Mouse (Mus musculus) midbrain, embryonic 13.5 days (tissue): ENCODE measurements around the gene Spock2. TPM values are rescaled to one million over a fixed set of nuclear protein-coding genes. Genes with fewer than 3 reads are reported as not detected.

Experiments
- ATAC-seq: fragments of 200-750 bp; cut with Nextera tagmentation; 2 replicates; pipeline ENCODE4 v1.8.0; 2017; ENCODE audit warnings: mild to moderate bottlenecking, moderate TSS enrichment, moderate library complexity
- H3K27ac ChIP-seq: fragments of 300-500 bp; sonication (generic); 2 replicates; pipeline ENCODE4 v1.5.1; 2015; ENCODE audit warnings: inconsistent platforms, mild to moderate bottlenecking, moderate library complexity
- H3K27me3 ChIP-seq: fragments of 300-500 bp; sonication (generic); 2 replicates; pipeline ENCODE4 v1.6.1; 2015; ENCODE audit warnings: mild to moderate bottlenecking, inconsistent platforms
- H3K36me3 ChIP-seq: fragments of 300-500 bp; sonication (generic); 2 replicates; pipeline ENCODE4 v1.6.1; 2015; ENCODE audit warnings: mild to moderate bottlenecking, inconsistent platforms
- H3K4me1 ChIP-seq: fragments of 300-500 bp; sonication (generic); replicated peaks from 2 replicates; pipeline ENCODE4 v1.6.1; 2015; ENCODE audit warnings: inconsistent platforms
- H3K4me2 ChIP-seq: fragments of 300-500 bp; sonication (generic); replicated peaks from 2 replicates; pipeline ENCODE4 v1.6.1; 2015; ENCODE audit warnings: moderate library complexity, mild to moderate bottlenecking, inconsistent platforms
- H3K4me3 ChIP-seq: fragments of 300-500 bp; sonication (generic); replicated peaks from 2 replicates; pipeline ENCODE4 v1.5.1; 2015; ENCODE audit warnings: mild to moderate bottlenecking, inconsistent platforms
- H3K9ac ChIP-seq: fragments of 300-500 bp; sonication (generic); replicated peaks from 2 replicates; pipeline ENCODE4 v1.6.1; 2015; ENCODE audit warnings: mild to moderate bottlenecking, inconsistent platforms
- H3K9me3 ChIP-seq: fragments of 300-500 bp; sonication (generic); 2 replicates; pipeline ENCODE4 v1.6.1; 2016; ENCODE audit warnings: mild to moderate bottlenecking, inconsistent platforms
- WGBS: fragments of 180-500 bp; shearing (Covaris S2); methylation state at CpG from one replicate; pipeline ENCODE4 v1.1.7; 2015; 5-methylcytosine and 5-hydroxymethylcytosine counted together
- polyA plus RNA-seq: library from polyadenylated mRNA; unstranded; fragments of >200 nt; fragmentation: Nextera tagmentation; extraction: Ambion mirVana; gene quantifications from 2 replicates; pipeline ENCODE4 v1.2.1, GENCODE M21; 2015

The Spock2 gene
- polyA plus RNA-seq, 1 experiment from 2014 or later: 51.8 TPM

DNA sequence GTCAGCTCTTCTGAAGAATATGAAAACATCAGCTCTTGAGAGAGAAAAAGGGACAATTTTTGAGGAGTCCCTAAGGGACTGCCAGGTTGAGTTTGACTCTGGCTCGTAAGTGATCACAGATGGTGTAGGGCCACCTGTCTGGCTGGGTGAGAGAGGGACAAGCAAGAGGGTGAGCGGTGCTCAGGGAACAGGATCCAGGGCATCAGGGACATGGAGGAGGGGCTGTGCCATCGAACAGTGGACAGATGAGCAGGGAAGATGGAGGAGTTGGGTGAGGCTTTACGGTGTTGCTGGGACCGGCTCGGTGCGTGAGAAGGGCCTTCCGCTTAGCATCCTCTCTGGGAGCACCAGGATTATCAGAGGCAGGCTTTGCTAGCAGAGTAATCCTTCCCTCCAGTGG, 3.3 kb downstream of the Spock2 start:
- H3K27me3 ChIP-seq: peaks cover 25% of the 10 kb centered on the region
- WGBS: 66% methylated on average over 8 of the region's 8 CpGs
- H3K9ac ChIP-seq: no peak overlapping the region
- H3K36me3 ChIP-seq: no peaks in the 10 kb centered on the region
- no peaks in the 10 kb centered on the region for H3K9me3 ChIP-seq
- no peak overlapping the region for H3K4me3 ChIP-seq
- ATAC-seq: no peak
- peak overlapping the region; percentile 51 for H3K27ac ChIP-seq
- peaks cover 61% of the 10 kb centered on the region for H3K4me1 ChIP-seq
- peak overlapping the region; percentile 83 for H3K4me2 ChIP-seq

DNA sequence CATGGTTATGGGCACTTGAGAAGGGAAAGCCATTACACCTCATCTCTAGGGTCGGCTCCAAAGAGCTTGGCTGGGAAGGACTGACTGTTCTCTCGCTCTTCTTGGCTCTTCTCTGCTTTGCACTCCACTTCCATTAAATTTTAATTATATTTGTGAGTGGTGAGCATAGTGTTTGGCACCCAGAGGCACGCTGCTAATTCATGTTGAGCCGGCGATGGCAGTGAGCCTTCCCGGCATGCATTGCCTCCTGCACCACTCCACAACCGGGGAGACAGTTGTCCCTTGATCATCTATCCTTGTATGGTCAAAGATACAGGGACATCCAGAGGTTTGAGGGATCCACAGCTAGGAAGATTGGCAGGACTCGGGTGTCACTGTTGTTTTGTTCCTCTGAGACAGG, 4.0 kb downstream of the Spock2 start:
- no peaks in the 10 kb centered on the region for H3K36me3 ChIP-seq
- ATAC-seq: no peak
- H3K9ac ChIP-seq: no peak overlapping the region
- H3K4me3 ChIP-seq: no peak overlapping the region
- peak overlapping the region; percentile 51 for H3K27ac ChIP-seq
- peak overlapping the region; percentile 83; the same call in 1 of the 2 replicates for H3K4me2 ChIP-seq
- H3K27me3 ChIP-seq: peaks cover 19% of the 10 kb centered on the region; the same call in 1 of the 2 replicates
- H3K4me1 ChIP-seq: peaks cover 60% of the 10 kb centered on the region
- H3K9me3 ChIP-seq: no peaks in the 10 kb centered on the region
- 63% methylated on average over 8 of the region's 8 CpGs for WGBS

DNA sequence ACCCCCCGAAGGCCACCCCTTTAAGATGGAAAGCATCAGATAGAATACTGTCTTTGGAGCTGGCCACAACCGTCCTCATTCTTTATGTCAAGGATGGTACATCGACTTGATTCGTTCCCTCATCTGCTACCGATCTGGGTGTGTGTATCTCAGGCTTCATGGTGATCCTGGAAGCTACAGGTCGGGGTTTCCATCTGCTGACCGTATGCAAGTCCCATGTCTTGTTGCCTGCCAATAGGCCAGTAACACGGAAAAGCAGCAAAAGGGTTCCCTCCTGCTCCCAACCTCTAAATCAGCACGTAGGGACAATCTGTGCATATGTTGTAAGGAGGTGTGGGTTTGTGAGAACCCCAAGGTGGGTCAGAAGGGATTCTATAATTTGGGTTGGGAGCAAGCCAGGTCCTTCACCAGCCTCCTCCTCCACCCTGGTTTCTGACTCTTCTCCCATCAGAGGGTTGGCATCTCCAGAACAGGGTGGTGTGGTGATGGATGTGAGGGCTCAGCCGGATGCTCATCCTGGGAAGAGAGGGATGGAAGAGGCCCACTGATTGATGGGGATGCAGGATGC, 5.0 kb downstream of the Spock2 start:
- H3K9me3 ChIP-seq: no peaks in the 10 kb centered on the region
- ATAC-seq: no peak
- H3K27me3 ChIP-seq: peaks cover 19% of the 10 kb centered on the region; the same call in 1 of the 2 replicates
- peaks cover 62% of the 10 kb centered on the region for H3K4me1 ChIP-seq
- H3K9ac ChIP-seq: no peak overlapping the region
- no peak overlapping the region for H3K4me3 ChIP-seq
- 90% methylated on average over 10 of the region's 10 CpGs for WGBS
- no peak overlapping the region for H3K27ac ChIP-seq
- H3K4me2 ChIP-seq: no peak overlapping the region
- H3K36me3 ChIP-seq: no peaks in the 10 kb centered on the region

DNA sequence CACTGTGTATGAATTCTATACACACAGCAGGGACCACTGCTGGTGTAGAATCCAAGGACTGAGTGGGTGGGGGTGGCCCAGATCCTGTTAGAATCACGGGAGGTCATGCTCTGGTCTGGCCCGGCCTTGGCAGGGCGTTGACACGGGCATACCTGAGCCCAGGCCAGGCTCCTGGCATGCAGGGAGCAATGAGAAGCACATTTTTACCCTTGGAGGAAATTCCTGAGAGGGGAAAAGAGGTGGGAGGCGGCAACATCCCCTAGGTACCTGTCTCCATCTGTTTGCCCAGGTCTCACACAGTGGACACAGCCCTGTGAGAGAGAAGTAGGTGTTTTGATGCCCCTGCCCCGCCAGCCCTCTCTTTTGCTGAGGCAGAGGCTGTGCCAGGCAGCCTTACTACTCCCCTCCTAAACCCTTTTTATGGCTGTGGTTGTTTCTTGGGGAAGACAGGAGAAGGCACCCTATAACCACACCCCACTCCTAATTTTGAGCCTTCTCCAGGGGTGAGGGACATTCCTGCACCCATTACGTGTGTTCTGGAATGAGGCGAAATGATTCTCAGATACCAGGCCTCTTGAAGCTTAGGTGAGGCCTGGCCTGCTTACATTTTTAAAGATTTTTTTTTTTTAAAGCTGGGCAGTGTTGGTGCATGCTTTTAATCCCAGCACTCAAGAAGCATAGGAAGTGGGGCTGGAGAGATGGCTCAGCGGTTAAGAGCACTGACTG, 8.1 kb downstream of the Spock2 start:
- H3K4me1 ChIP-seq: peaks cover 62% of the 10 kb centered on the region
- H3K27me3 ChIP-seq: 0 out of 2 replicates have a peak, but pooled peaks cover 6% of the 10 kb centered on the region
- no peak for ATAC-seq
- 89% methylated on average over 9 of the region's 9 CpGs for WGBS
- no peak overlapping the region for H3K4me3 ChIP-seq
- H3K27ac ChIP-seq: 0 out of 2 replicates have a peak overlapping the region, but pooled peaks have one; percentile 1
- H3K9me3 ChIP-seq: no peaks in the 10 kb centered on the region
- H3K4me2 ChIP-seq: no peak overlapping the region
- no peaks in the 10 kb centered on the region for H3K36me3 ChIP-seq
- H3K9ac ChIP-seq: no peak overlapping the region

DNA sequence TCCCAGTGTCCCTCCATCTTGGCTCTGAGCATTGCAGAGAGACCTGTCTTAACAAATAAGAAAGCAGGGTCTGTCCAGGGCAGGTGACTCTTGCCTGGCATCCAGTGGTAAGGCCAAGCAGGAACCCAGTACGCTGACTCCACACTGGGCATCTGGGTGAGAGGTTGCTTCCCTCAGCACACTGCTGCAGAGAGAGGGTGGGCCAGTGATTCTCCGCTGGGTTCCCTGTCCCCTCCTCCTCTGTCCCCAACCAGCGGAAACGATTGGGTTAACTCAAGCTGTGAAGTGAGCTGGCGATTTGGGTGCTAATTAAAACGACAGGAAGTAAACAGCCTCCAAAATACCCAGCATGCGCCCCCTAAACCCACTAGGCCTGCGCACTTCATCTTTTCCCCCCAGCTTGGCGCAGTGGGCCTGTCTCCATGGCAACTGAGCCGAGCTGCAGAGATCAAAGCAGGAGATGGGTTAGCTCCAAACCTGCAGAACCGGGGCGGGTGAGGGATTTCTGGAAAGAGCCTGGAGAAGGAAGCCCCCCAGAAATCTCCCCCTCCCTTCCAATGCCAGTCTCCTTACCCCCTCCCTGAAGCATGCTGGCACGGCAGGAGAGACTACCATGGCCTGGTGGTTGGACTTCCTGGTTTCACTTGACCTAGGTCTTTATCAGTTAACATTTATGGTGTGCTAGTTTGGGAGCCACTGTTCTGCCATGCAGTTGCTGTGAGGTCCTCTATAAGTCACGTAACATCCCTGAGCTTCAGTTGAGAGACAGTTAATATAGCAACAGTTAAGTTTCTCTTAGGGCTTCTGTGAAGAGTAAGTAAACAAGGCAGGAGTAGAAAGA, 9.5 kb downstream of the Spock2 start:
- Histone ChIP-seq H3K4me3 (peak overlapping the region; percentile 25), H3K9ac (peak overlapping the region; percentile 33; the same call in 1 of the 2 replicates), H3K4me2 (peak overlapping the region; percentile 51), H3K36me3 (no peaks in the 10 kb centered on the region), H3K9me3 (no peaks in the 10 kb centered on the region), H3K4me1 (peaks cover 48% of the 10 kb centered on the region), H3K27me3 (0 out of 2 replicates have a peak, but pooled peaks cover 3% of the 10 kb centered on the region), H3K27ac (peak overlapping the region; percentile 90)
- ATAC-seq: peak; percentile 90
- WGBS: 2% methylated on average over 14 of the region's 14 CpGs

DNA sequence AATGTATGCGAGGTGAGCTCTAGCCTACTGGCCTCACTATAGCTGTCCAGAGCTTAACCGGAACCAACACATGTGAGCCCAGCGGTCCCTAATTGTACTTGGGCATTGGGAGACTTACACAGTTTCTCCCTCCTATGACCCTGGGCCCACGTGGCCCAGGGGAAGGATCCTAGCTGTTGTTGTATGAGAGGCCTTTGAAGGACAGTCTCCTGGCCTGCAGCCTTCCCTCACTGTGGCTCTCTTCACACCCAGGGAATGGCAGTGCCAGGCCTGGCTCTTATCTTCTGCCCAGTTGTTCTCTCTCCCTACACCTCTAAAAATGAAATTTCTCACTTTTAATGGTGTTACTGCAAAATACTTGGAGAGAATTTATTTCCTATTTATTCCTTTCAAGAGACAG, 11.0 kb downstream of the Spock2 start:
- Histone ChIP-seq H3K9ac (no peak overlapping the region), H3K27ac (peak overlapping the region; percentile 90; the same call in 1 of the 2 replicates), H3K4me1 (peaks cover 46% of the 10 kb centered on the region), H3K9me3 (no peaks in the 10 kb centered on the region), H3K36me3 (peaks cover 5% of the 10 kb centered on the region; the same call in 1 of the 2 replicates), H3K4me2 (no peak overlapping the region), H3K27me3 (no peaks in the 10 kb centered on the region), H3K4me3 (no peak overlapping the region)
- no peak for ATAC-seq
- 48% methylated on average over 4 of the region's 4 CpGs for WGBS

DNA sequence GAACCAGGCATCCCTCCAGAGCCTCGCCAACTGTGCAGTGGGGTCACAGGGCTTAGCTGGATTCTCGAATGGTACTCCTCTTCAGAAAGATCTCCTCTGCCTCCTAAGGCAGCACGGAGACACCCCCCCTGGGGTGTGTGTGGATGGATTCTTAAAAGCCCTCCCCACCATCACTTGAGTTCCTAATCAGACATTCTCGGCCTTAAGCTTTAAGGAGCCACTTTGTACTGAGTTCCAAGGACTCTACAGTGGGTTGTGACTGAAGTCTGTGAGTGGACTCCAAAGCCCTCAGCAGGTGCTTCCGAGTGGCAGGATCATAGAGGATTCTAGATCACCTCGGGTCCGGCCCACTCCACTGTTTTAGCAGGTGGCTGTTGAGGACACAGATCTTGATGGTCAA, 12.4 kb downstream of the Spock2 start:
- H3K27me3 ChIP-seq: no peaks in the 10 kb centered on the region
- no peak overlapping the region for H3K27ac ChIP-seq
- no peak overlapping the region for H3K9ac ChIP-seq
- peaks cover 12% of the 10 kb centered on the region for H3K36me3 ChIP-seq
- H3K4me2 ChIP-seq: no peak overlapping the region
- 45% methylated on average over 7 of the region's 7 CpGs for WGBS
- ATAC-seq: no peak
- peaks cover 39% of the 10 kb centered on the region for H3K4me1 ChIP-seq
- H3K9me3 ChIP-seq: no peaks in the 10 kb centered on the region
- H3K4me3 ChIP-seq: no peak overlapping the region

DNA sequence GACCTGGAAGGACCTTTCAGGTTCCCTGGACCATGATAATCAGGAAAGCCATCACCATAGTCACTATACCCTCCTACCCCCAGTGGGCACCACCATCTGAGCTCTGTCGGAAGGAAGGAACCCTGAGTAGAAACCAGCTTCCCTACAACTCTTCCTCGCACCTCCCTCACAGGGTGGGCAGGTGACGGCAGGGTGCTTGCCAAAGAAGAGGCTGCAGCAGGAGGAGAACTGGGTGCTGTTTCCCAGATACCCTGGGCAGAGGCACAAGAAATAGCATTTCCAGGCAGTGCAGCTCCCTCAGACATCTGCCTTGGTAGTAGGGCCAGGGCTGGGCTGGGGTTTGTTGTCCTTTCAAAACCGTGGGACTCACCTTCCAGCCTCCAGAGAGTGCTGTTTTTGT, 14.6 kb downstream of the Spock2 start:
- Histone ChIP-seq H3K36me3 (peaks cover 19% of the 10 kb centered on the region), H3K4me2 (no peak overlapping the region), H3K9ac (no peak overlapping the region), H3K27me3 (no peaks in the 10 kb centered on the region), H3K27ac (no peak overlapping the region), H3K9me3 (no peaks in the 10 kb centered on the region), H3K4me3 (no peak overlapping the region), H3K4me1 (peaks cover 30% of the 10 kb centered on the region)
- 79% methylated on average over 4 of the region's 4 CpGs for WGBS
- no peak for ATAC-seq

DNA sequence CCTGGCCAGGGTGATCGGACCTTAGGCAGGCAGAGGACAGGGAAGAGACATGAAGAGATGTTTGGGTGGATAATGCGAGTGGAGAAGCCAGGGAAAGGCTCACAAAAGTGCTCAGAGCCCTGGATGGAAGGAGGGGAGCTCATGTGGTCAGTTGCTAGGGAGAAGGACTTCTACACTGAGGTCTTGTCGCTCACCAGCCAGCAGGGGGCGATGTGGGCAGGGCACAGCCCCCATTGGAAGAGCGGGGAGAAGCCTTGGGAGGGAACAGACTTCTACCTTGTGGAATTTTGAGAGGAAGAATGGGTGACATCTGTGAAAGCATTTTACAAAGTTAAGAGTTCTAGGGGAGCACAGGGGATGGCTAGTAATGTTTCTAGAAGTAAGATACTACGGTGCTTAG, 18.1 kb downstream of the Spock2 start:
- Histone ChIP-seq H3K9ac (no peak overlapping the region), H3K36me3 (peaks cover 44% of the 10 kb centered on the region), H3K9me3 (no peaks in the 10 kb centered on the region), H3K4me3 (no peak overlapping the region), H3K4me1 (no peaks in the 10 kb centered on the region), H3K27me3 (no peaks in the 10 kb centered on the region), H3K27ac (no peak overlapping the region), H3K4me2 (no peak overlapping the region)
- WGBS: 59% methylated on average over 6 of the region's 6 CpGs
- ATAC-seq: no peak

DNA sequence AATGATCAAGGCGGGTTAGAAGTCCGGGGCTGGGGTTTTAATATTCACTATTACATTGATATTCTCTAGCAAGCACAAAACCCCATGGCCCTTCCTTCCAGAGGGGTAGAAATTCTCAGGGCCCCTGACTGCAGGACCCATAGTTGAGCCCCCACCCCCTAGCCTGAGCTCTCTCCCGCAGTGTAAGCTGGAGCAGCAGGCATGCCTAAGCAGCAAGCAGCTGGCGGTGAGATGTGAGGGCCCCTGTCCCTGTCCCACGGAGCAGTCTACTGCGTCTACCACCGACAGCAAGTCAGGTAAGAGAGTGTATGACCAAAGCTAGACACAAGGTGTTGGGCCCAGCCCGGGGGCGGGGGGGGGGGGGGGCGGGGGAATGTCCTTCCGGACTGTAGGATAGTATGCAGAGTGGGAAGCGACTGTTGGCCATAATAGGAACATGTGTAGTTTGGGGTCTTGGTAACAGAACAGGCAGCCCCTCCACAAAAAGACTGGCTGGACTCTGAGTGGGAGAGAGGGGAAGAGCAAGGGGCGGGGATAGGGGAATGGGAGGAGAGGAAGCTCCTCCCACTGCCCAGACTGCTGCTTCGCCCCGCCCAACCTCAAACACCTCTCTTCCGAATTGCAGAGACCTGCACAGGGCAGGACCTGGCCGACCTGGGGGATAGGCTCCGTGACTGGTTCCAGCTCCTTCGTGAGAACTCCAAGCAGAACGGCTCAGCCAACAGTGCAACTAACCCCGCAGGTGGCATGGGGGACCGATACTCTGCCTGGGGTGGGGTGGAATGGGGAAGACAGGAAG, 19.7 kb downstream of the Spock2 start:
- H3K4me2 ChIP-seq: no peak overlapping the region
- peaks cover 60% of the 10 kb centered on the region for H3K36me3 ChIP-seq
- ATAC-seq: peak; percentile 66
- 26% methylated on average over 22 of the region's 22 CpGs for WGBS
- H3K27me3 ChIP-seq: no peaks in the 10 kb centered on the region
- H3K9me3 ChIP-seq: no peaks in the 10 kb centered on the region
- H3K4me3 ChIP-seq: no peak overlapping the region
- H3K9ac ChIP-seq: no peak overlapping the region
- H3K4me1 ChIP-seq: no peaks in the 10 kb centered on the region
- H3K27ac ChIP-seq: no peak overlapping the region

DNA sequence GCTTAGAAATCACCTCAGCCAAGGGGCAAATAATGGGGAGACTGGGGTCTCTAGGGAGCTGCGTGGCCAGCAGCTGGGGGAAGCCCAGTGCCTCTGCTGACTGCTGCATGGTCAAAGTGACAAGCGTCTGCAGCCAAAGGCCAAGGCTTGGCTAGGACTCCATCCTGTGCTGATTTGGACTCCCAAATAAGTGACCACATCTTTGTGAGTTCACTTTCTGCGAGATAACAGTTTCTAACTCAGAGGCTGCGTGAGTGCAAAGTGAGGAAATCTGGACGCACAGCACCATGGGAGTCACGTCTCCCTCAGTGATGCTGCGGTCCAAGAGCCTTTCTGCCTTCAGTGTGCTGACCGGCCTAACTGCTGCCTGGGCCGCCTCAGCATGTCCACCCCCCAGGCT, 22.3 kb downstream of the Spock2 start:
- WGBS: 89% methylated on average over 9 of the region's 9 CpGs
- no peak overlapping the region for H3K9ac ChIP-seq
- H3K4me3 ChIP-seq: no peak overlapping the region
- no peaks in the 10 kb centered on the region for H3K9me3 ChIP-seq
- H3K27ac ChIP-seq: no peak overlapping the region
- no peak for ATAC-seq
- no peak overlapping the region for H3K4me2 ChIP-seq
- H3K4me1 ChIP-seq: no peaks in the 10 kb centered on the region
- peaks cover 63% of the 10 kb centered on the region for H3K36me3 ChIP-seq
- H3K27me3 ChIP-seq: no peaks in the 10 kb centered on the region
